Mouse (Mus musculus) MEL (cell line): ENCODE measurements around the gene Tnxb.

ENCODE experiments used
- CHD2 ChIP-seq: IDR thresholded peaks from 2 replicates; pipeline ENCODE4 v1.6.1; 2011; ENCODE audit warnings: low read length, improper control_type of control experiment
- CTCF ChIP-seq, 3 experiments: IDR thresholded peaks in 2 of 3; conservative IDR thresholded peaks in 1 of 3; 2 replicates each; pipeline ENCODE4 v1.5.1; 2011 to 2012; ENCODE audit warnings: low read length in 3 of 3, low read depth in 2 of 3, mild to moderate bottlenecking in 2 of 3, improper control_type of control experiment in 1 of 3, inconsistent platforms in 1 of 3, mixed read lengths in 1 of 3, moderate library complexity in 1 of 3; ENCODE audit not compliant: control insufficient read depth in 1 of 3, insufficient read depth in 1 of 3, poor library complexity in 1 of 3, severe bottlenecking in 1 of 3
- GABPA ChIP-seq: IDR thresholded peaks from 2 replicates; pipeline ENCODE4 v1.6.1; 2012; ENCODE audit warnings: low read depth, mild to moderate bottlenecking, inconsistent platforms, low read length, improper control_type of control experiment, moderate library complexity
- JUND ChIP-seq: IDR thresholded peaks from 2 replicates; pipeline ENCODE4 v1.6.1; 2011; ENCODE audit warnings: low read depth, mild to moderate bottlenecking, improper control_type of control experiment, low read length
- MAX ChIP-seq: IDR thresholded peaks from 2 replicates; pipeline ENCODE4 v1.6.1; 2011; ENCODE audit warnings: low read length, improper control_type of control experiment
- MAZ ChIP-seq: IDR thresholded peaks from 2 replicates; pipeline ENCODE4 v1.6.1; 2012; ENCODE audit warnings: low read depth, mild to moderate bottlenecking, inconsistent platforms, low read length, improper control_type of control experiment
- POLR2AphosphoS2 ChIP-seq: IDR thresholded peaks from 2 replicates; pipeline ENCODE4 v1.6.1; 2011; ENCODE audit warnings: low read length, improper control_type of control experiment
- RAD21 ChIP-seq: IDR thresholded peaks from 2 replicates; pipeline ENCODE4 v1.6.1; 2011; ENCODE audit warnings: mild to moderate bottlenecking, low read depth, low read length, improper control_type of control experiment
- USF1 ChIP-seq: IDR thresholded peaks from 2 replicates; pipeline ENCODE4 v1.6.1; 2014; ENCODE audit warnings: low read depth, mild to moderate bottlenecking, inconsistent platforms, low read length, improper control_type of control experiment, moderate library complexity

- TF ChIP-seq CHD2 (no peak), MAZ (no peak), MAX (no peak), USF1 (no peak), GABPA (no peak), CTCF (IDR thresholded peaks at IDR 0.05 in 2 of 3, conservative IDR thresholded peaks at IDR 0.05 in 1 of 3; ENCODE audit: control insufficient read depth in 1 of 3, insufficient read depth in 1 of 3, low read depth in 2 of 3, low read length in 3 of 3, poor library complexity in 1 of 3, severe bottlenecking in 1 of 3) (no peak), RAD21 (no peak), JUND (no peak), POLR2AphosphoS2 (no peak)
These were observed 18.6 kb downstream of the Tnxb start for GRCm38 (mm10) chr17:34688889-34689288.
